Mouse (Mus musculus) olfactory bulb, adult 2 months (tissue): ENCODE measurements at regions not wholly inside any gene's neighbourhood (a gene's known extent, or its start where the extent isn't known, plus 50 kb on each side); places are given as distances from the start of the nearest gene placed in this dataset.

ENCODE experiments used
- CTCF ChIP-seq: fragments of 200-500 bp; IDR thresholded peaks from 2 replicates; pipeline ENCODE4 v1.5.1; 2012; ENCODE audit warnings: low read depth, mild to moderate bottlenecking, low read length, moderate library complexity; ENCODE audit not compliant: insufficient read depth
- POLR2A ChIP-seq: fragments of 200-500 bp; IDR thresholded peaks from 2 replicates; pipeline ENCODE4 v1.6.1; 2012; ENCODE audit warnings: mild to moderate bottlenecking, low read depth, low read length, moderate library complexity; ENCODE audit not compliant: insufficient read depth

GRCm38 (mm10) chr2:180847497-180847896 lies 70.8 kb upstream of the Bhlhe23 start:
- TF ChIP-seq CTCF (no peak), POLR2A (no peak)
